Mouse (Mus musculus) midbrain, embryonic 13.5 days (tissue): ENCODE measurements around the gene Stxbp6. TPM values are rescaled to one million over a fixed set of nuclear protein-coding genes. Genes with fewer than 3 reads are reported as not detected.

ENCODE experiments used
- ATAC-seq: fragments of 200-750 bp; cut with Nextera tagmentation; 2 replicates; pipeline ENCODE4 v1.8.0; 2017; ENCODE audit warnings: mild to moderate bottlenecking, moderate TSS enrichment, moderate library complexity
- H3K27ac ChIP-seq: fragments of 300-500 bp; sonication (generic); 2 replicates; pipeline ENCODE4 v1.5.1; 2015; ENCODE audit warnings: inconsistent platforms, mild to moderate bottlenecking, moderate library complexity
- H3K27me3 ChIP-seq: fragments of 300-500 bp; sonication (generic); 2 replicates; pipeline ENCODE4 v1.6.1; 2015; ENCODE audit warnings: mild to moderate bottlenecking, inconsistent platforms
- H3K36me3 ChIP-seq: fragments of 300-500 bp; sonication (generic); 2 replicates; pipeline ENCODE4 v1.6.1; 2015; ENCODE audit warnings: mild to moderate bottlenecking, inconsistent platforms
- H3K4me1 ChIP-seq: fragments of 300-500 bp; sonication (generic); replicated peaks from 2 replicates; pipeline ENCODE4 v1.6.1; 2015; ENCODE audit warnings: inconsistent platforms
- H3K4me2 ChIP-seq: fragments of 300-500 bp; sonication (generic); replicated peaks from 2 replicates; pipeline ENCODE4 v1.6.1; 2015; ENCODE audit warnings: moderate library complexity, mild to moderate bottlenecking, inconsistent platforms
- H3K4me3 ChIP-seq: fragments of 300-500 bp; sonication (generic); replicated peaks from 2 replicates; pipeline ENCODE4 v1.5.1; 2015; ENCODE audit warnings: mild to moderate bottlenecking, inconsistent platforms
- H3K9ac ChIP-seq: fragments of 300-500 bp; sonication (generic); replicated peaks from 2 replicates; pipeline ENCODE4 v1.6.1; 2015; ENCODE audit warnings: mild to moderate bottlenecking, inconsistent platforms
- H3K9me3 ChIP-seq: fragments of 300-500 bp; sonication (generic); 2 replicates; pipeline ENCODE4 v1.6.1; 2016; ENCODE audit warnings: mild to moderate bottlenecking, inconsistent platforms
- WGBS: fragments of 180-500 bp; shearing (Covaris S2); methylation state at CpG from one replicate; pipeline ENCODE4 v1.1.7; 2015; 5-methylcytosine and 5-hydroxymethylcytosine counted together
- polyA plus RNA-seq: library from polyadenylated mRNA; unstranded; fragments of >200 nt; fragmentation: Nextera tagmentation; extraction: Ambion mirVana; gene quantifications from 2 replicates; pipeline ENCODE4 v1.2.1, GENCODE M21; 2015

Stxbp6 gene
- polyA plus RNA-seq, 1 experiment from 2014 or later = 9.6 TPM

DNA sequence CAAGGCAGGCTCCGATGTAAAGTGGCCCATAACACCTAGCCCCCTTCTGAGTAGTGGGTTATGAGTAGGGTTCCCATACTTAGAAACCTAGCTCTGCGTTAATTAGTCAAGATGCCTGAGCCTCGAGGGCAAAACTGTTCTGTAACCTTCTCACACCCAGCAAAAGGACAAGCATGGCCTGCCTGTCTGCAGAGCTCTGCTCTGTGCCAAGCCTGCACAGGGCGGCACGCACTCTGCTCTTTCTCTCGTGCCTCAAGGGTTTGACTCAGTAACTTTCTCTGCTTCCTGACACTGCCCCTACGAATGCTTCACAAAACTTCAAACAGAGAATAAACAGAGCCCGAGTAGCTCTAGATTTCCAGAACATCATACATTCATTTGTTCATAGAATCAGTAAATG is 135.4 kb downstream of the Stxbp6 start:
- Histone ChIP-seq H3K27me3 (no peaks in the 10 kb centered on the region), H3K4me2 (no peak overlapping the region), H3K4me3 (no peak overlapping the region), H3K9ac (no peak overlapping the region), H3K9me3 (no peaks in the 10 kb centered on the region), H3K27ac (no peak overlapping the region), H3K4me1 (no peaks in the 10 kb centered on the region), H3K36me3 (no peaks in the 10 kb centered on the region)
- WGBS = 84% methylated on average over 8 of the region's 8 CpGs
- ATAC-seq = no peak

DNA sequence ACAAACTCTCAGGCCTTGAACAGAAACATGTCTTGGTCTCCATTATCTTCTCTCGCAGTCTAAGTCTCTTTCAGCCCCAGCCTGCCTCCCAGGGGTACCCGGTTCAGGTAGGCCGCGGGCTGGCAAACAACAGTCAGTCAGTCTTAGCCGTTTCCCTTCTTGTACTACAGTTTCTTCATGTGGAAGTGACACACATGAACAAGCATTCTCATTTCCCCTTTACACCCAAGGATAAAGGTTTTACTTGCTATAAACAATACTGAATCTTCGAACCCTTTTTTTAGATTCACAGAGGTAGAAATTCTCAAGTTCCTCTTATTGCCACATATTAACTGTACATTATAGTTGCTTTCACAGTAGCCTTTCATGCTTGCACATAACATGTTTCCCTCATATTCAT is 141.6 kb downstream of the Stxbp6 start:
- 92% methylated on average over 6 of the region's 6 CpGs for WGBS
- Histone ChIP-seq H3K4me2 (no peak overlapping the region), H3K36me3 (no peaks in the 10 kb centered on the region), H3K27ac (no peak overlapping the region), H3K9me3 (no peaks in the 10 kb centered on the region), H3K9ac (no peak overlapping the region), H3K4me3 (no peak overlapping the region), H3K27me3 (no peaks in the 10 kb centered on the region), H3K4me1 (0 out of 2 replicates have a peak, but pooled peaks cover 4% of the 10 kb centered on the region)
- no peak for ATAC-seq

- H3K9me3 ChIP-seq = no peaks in the 10 kb centered on the region
- H3K4me3 ChIP-seq = no peak overlapping the region
- no peak overlapping the region for H3K4me2 ChIP-seq
- no peak for ATAC-seq
- no peaks in the 10 kb centered on the region for H3K27me3 ChIP-seq
- 0 out of 2 replicates have a peak, but pooled peaks cover 4% of the 10 kb centered on the region for H3K4me1 ChIP-seq
- no peaks in the 10 kb centered on the region for H3K36me3 ChIP-seq
- no peak overlapping the region for H3K9ac ChIP-seq
- H3K27ac ChIP-seq = no peak overlapping the region
- WGBS = 87% methylated on average over 7 of the region's 7 CpGs
These were observed 142.8 kb downstream of the Stxbp6 start for GRCm38 (mm10) chr12:44931716-44932115.

- no peaks in the 10 kb centered on the region for H3K9me3 ChIP-seq
These were observed 146.1 kb downstream of the Stxbp6 start for GRCm38 (mm10) chr12:44928456-44928855.

DNA sequence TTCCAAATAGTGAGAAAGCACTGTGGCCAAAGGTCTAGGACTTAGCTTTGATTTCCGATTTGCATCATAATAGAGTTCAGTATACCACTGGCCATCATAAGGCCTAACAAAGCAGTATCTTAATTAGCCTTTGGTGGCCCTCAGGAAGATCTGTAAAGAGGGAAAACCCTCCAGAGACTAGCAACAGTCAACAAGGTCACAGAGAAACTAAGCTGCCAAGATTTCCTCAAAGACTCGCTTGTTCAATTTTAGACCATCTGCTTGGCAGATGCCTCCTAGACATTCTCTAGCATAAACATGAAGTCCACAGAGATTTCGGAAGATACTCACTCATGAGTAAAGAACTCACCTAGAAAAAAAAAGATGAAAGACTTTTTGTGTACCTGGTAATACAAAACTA is 148.6 kb downstream of the Stxbp6 start:
- H3K4me3 ChIP-seq = no peak overlapping the region
- 79% methylated on average over 3 of the region's 3 CpGs for WGBS
- H3K4me1 ChIP-seq = 0 out of 2 replicates have a peak, but pooled peaks cover 4% of the 10 kb centered on the region

More at GRCm38 (mm10) chr12:44928456-44928855, 146.1 kb downstream of the Stxbp6 start:
- WGBS = 32% methylated on average over 3 of the region's 3 CpGs
- no peaks in the 10 kb centered on the region for H3K36me3 ChIP-seq
- no peak overlapping the region for H3K4me3 ChIP-seq
- no peak overlapping the region for H3K4me2 ChIP-seq
- no peak overlapping the region for H3K27ac ChIP-seq
- H3K27me3 ChIP-seq = no peaks in the 10 kb centered on the region
- no peak for ATAC-seq
- H3K4me1 ChIP-seq = 0 out of 2 replicates have a peak, but pooled peaks cover 4% of the 10 kb centered on the region
- H3K9ac ChIP-seq = no peak overlapping the region

DNA sequence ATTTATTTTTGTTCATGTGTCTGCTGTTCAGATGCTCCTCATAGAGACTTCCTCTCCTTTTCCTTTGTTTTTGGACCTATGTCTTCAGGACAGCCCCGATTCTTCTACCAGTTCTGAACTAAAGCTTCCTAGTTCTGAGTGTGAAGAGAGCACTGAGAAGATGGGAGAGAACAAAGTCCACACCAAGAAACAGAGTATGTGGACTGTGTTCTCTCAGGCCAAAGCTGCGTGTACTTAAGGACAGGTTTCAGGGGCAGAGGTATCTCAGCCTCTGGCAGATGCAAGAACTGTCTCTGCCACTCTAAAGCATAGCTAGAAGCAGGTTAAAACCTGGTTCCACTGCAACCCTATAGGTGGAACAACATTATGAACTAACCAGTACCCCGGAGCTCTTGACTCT is 151.2 kb downstream of the Stxbp6 start:
- Histone ChIP-seq H3K4me2 (no peak overlapping the region), H3K27ac (no peak overlapping the region), H3K9me3 (no peaks in the 10 kb centered on the region), H3K36me3 (no peaks in the 10 kb centered on the region), H3K27me3 (no peaks in the 10 kb centered on the region), H3K9ac (no peak overlapping the region), H3K4me1 (0 out of 2 replicates have a peak, but pooled peaks cover 2% of the 10 kb centered on the region), H3K4me3 (no peak overlapping the region)
- WGBS = 93% methylated on average over 3 of the region's 3 CpGs
- ATAC-seq = no peak

More for the DNA sequence above, 148.6 kb downstream of the Stxbp6 start:
- H3K4me2 ChIP-seq = no peak overlapping the region
- H3K27ac ChIP-seq = no peak overlapping the region
- ATAC-seq = no peak
- no peaks in the 10 kb centered on the region for H3K36me3 ChIP-seq
- no peaks in the 10 kb centered on the region for H3K27me3 ChIP-seq
- H3K9ac ChIP-seq = no peak overlapping the region
- H3K9me3 ChIP-seq = no peaks in the 10 kb centered on the region

GRCm38 (mm10) chr12:44922241-44922640 is 152.3 kb downstream of the Stxbp6 start:
- no peaks in the 10 kb centered on the region for H3K4me1 ChIP-seq
- H3K4me3 ChIP-seq = no peak overlapping the region
- no peak for ATAC-seq
- no peaks in the 10 kb centered on the region for H3K9me3 ChIP-seq
- H3K9ac ChIP-seq = no peak overlapping the region
- no peaks in the 10 kb centered on the region for H3K36me3 ChIP-seq
- H3K4me2 ChIP-seq = no peak overlapping the region
- H3K27me3 ChIP-seq = no peaks in the 10 kb centered on the region
- no peak overlapping the region for H3K27ac ChIP-seq
- 89% methylated on average over 4 of the region's 4 CpGs for WGBS

- H3K9me3 ChIP-seq = no peaks in the 10 kb centered on the region
- no peaks in the 10 kb centered on the region for H3K36me3 ChIP-seq
- H3K9ac ChIP-seq = no peak overlapping the region
- no peak overlapping the region for H3K27ac ChIP-seq
- H3K4me3 ChIP-seq = no peak overlapping the region
- no peaks in the 10 kb centered on the region for H3K4me1 ChIP-seq
- H3K4me2 ChIP-seq = no peak overlapping the region
- ATAC-seq = no peak
- WGBS = 94% methylated on average over 2 of the region's 2 CpGs
- no peaks in the 10 kb centered on the region for H3K27me3 ChIP-seq
These were observed 154.9 kb downstream of the Stxbp6 start for GRCm38 (mm10) chr12:44919613-44920012.

- no peaks in the 10 kb centered on the region for H3K9me3 ChIP-seq
- H3K4me1 ChIP-seq = no peaks in the 10 kb centered on the region
- no peaks in the 10 kb centered on the region for H3K27me3 ChIP-seq
- H3K4me3 ChIP-seq = no peak overlapping the region
- H3K27ac ChIP-seq = no peak overlapping the region
- no peaks in the 10 kb centered on the region for H3K36me3 ChIP-seq
- 99% methylated on average over 2 of the region's 2 CpGs for WGBS
- no peak overlapping the region for H3K9ac ChIP-seq
- no peak overlapping the region for H3K4me2 ChIP-seq
- ATAC-seq = no peak
These were observed 155.6 kb downstream of the Stxbp6 start for GRCm38 (mm10) chr12:44918929-44919328.

DNA sequence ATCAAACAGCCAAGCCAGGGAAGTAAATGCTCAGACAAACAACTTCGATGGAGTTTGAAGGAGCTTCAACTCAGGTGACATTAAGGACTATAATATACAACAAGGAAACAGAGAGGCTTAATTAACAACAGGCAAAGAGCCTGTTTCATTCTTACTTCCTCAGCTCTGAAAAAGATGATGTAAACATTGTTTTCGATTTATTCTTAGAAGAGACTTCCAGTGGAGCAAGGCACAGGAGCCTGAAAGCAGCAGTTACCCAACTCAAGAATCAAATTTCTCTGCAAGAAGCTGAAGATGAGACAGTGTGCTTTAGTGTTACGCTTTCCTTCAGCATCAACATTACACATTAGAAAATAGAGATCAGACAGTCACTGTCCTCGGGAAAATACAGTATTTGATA is 160.7 kb downstream of the Stxbp6 start:
- ATAC-seq = no peak
- no peak overlapping the region for H3K9ac ChIP-seq
- 89% methylated on average over 4 of the region's 4 CpGs for WGBS
- no peaks in the 10 kb centered on the region for H3K27me3 ChIP-seq
- no peaks in the 10 kb centered on the region for H3K4me1 ChIP-seq
- H3K27ac ChIP-seq = no peak overlapping the region
- no peaks in the 10 kb centered on the region for H3K36me3 ChIP-seq
- no peak overlapping the region for H3K4me2 ChIP-seq
- no peaks in the 10 kb centered on the region for H3K9me3 ChIP-seq
- H3K4me3 ChIP-seq = no peak overlapping the region

DNA sequence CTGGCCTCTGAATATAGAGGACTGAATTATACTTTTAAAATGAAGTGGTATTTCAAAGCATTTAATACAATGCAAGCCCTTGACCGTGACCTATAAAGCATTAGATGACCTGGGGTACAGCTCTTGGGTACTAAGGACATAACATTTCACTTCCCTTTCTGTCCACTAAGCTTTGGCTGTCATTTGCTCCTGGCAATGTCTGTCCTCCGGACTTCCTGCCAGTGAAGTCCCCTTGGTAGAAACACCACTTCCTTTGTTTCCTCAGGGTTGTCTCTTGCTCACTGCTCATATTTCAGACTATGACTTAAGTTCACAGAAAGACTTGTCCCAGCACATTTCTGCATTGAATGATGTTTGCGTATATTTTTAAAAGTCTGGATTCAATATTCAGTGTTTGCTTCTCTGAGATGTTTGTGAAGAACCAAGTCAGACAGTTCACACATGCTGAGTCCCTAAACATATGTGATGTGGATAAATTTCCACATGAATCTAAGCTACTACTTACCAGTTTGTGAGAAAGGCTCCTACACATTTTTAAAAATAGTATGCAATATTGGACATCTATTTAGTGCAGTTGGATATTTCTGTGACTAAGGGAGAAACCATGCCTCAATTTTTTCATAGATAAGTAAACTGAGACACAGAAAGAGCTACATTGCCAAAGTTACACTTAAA is 166.3 kb downstream of the Stxbp6 start:
- Histone ChIP-seq H3K4me3 (no peak overlapping the region), H3K4me1 (no peaks in the 10 kb centered on the region), H3K9ac (no peak overlapping the region), H3K4me2 (no peak overlapping the region), H3K27ac (no peak overlapping the region), H3K27me3 (no peaks in the 10 kb centered on the region), H3K9me3 (no peaks in the 10 kb centered on the region), H3K36me3 (no peaks in the 10 kb centered on the region)
- no peak for ATAC-seq
- WGBS = 86% methylated on average over 3 of the region's 3 CpGs

GRCm38 (mm10) chr12:44906001-44906400 is 168.5 kb downstream of the Stxbp6 start:
- Histone ChIP-seq H3K36me3 (no peaks in the 10 kb centered on the region), H3K4me1 (no peaks in the 10 kb centered on the region), H3K4me3 (no peak overlapping the region), H3K4me2 (no peak overlapping the region), H3K27me3 (no peaks in the 10 kb centered on the region), H3K27ac (no peak overlapping the region), H3K9ac (no peak overlapping the region), H3K9me3 (no peaks in the 10 kb centered on the region)
- WGBS = 93% methylated on average over 2 of the region's 2 CpGs
- no peak for ATAC-seq

DNA sequence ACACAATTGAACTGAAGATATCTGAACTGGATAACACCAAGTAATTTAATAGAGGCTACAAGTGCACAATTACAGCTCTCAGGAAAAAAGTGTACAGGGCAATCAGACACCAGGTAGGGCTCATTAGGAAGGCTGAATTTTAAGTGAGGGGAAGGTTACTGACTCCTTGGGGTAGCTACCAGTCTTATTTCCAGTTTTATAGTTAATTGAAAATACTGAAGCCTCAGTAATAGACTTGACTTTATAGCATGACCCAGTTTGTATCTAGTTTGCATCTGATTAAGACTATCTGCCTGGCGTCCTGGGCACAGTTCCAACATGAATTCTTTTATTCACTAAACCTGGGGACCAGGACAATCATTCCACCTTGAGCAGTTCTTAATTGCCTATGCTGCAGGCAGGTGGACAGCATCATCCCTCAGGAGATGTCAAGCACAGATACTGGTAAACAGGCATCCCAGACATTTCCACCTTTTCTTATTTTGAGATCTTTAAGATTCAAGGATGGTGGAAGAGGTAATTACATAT is 171.2 kb downstream of the Stxbp6 start:
- 58% methylated on average over 1 of the region's 1 CpGs for WGBS
- no peak for ATAC-seq
- Histone ChIP-seq H3K9ac (no peak overlapping the region), H3K27me3 (no peaks in the 10 kb centered on the region), H3K4me1 (no peaks in the 10 kb centered on the region), H3K4me3 (no peak overlapping the region), H3K4me2 (no peak overlapping the region), H3K36me3 (no peaks in the 10 kb centered on the region), H3K27ac (no peak overlapping the region), H3K9me3 (no peaks in the 10 kb centered on the region)
